In genomic region chr7:19619004-19619801, GRCm38 (mm10) we compare ENCODE assay signal across 8 mouse cellular contexts. TPM values are rescaled to one million over a fixed set of nuclear protein-coding genes. Genes with fewer than 3 reads are reported as not detected.
DNase-seq lines count a peak whose midpoint lies in the region; ATAC-seq and TF ChIP-seq lines count a peak whose summit lies in the region.

No protein-coding gene starts in this region.

- peak; percentile 86 for TF ChIP-seq CTCF in gastrocnemius, adult 2 months (IDR thresholded peaks at IDR 0.05)

- peak overlapping the region; percentile 31 for H3K4me3 ChIP-seq in gastrocnemius, adult 2 months

- no peak overlapping the region; the same call in 1 of the 2 replicates for H3K27ac ChIP-seq in gastrocnemius, adult 2 months

- DNase-seq in adrenal gland, adult (ENCODE audit: inconsistent age in 2 of 2, low spot score in 1 of 2): peak; percentile 72 to 93
- DNase-seq in adrenal gland, adult 8-10 months: no peak
- peak; percentile 47 to 74 for DNase-seq in cerebellum, postnatal 4 days (ENCODE audit: low spot score in 2 of 2)
- DNase-seq in gastrocnemius, adult 2 months: peak; percentile 67
- DNase-seq in left cerebral cortex, postnatal 10 days (ENCODE audit: extremely low spot score in 1 of 2, low spot score in 2 of 2): peak; percentile 67 to 73
- DNase-seq in right cerebral cortex, postnatal 25 days: peak; percentile 57

- ATAC-seq in inflammation-experienced regulatory T-cells, adult 6 months: peak; percentile 82
- peak; percentile 99 for ATAC-seq in megakaryocyte progenitor cell, adult 5-6 weeks (replicated peaks; ENCODE audit: poor library complexity)

- intact Hi-C loops in gastrocnemius, adult 2 months (cut with DNase I): loop anchor here (1.0 to 5.0 kb wide), 3 partner anchors 28 to 116 kb away; partner anchors contain the start of genes Gemin7 and Zfp296
- intact Hi-C loops in left cerebral cortex, postnatal 10 days (cut with DNase I): no loop called here

RNA-seq across cellular contexts. Expression of gene Relb, which starts 10.0 kb away (rescaled TPM):
- 10 to 100 TPM; 31.6 to 50.7 (median 42.6) TPM for total RNA-seq in adrenal gland, adult 8-10 months (2022)
- total RNA-seq in gastrocnemius, adult 2 months (2021): 1 to 10 TPM; 5.1 to 7.9 TPM
- 10 to 100 TPM; 11.2 to 18.9 (median 17.4) TPM for polyA plus RNA-seq in inflammation-experienced regulatory T-cells, adult 6 months (2017; shearing (Covaris generic))
- 1 to 10 TPM; 5.9 to 6.5 TPM for total RNA-seq in left cerebral cortex, postnatal 10 days (2021)
- 0.22 TPM in 1 of 2 replicates, not detected in the other for total RNA-seq in megakaryocyte progenitor cell, adult 5-6 weeks (2015)
- total RNA-seq in megakaryocyte progenitor cell, adult 5-6 weeks (2017): 0.74 and 2.5 TPM in 2 replicates

RNA-seq across cellular contexts. Expression of gene Clasrp, which starts 14.9 kb away (rescaled TPM):
- total RNA-seq in adrenal gland, adult 8-10 months (2022): 10 to 100 TPM; 29.5 to 92.6 (median 50.4) TPM
- total RNA-seq in gastrocnemius, adult 2 months (2021): 10 to 100 TPM; 13.7 to 15.1 TPM
- polyA plus RNA-seq in inflammation-experienced regulatory T-cells, adult 6 months (2017; shearing (Covaris generic)): 10 to 100 TPM in 1 of 3 experiments, 1 to 10 TPM in 2; 8.1 to 10.8 (median 9.8) TPM
- 10 to 100 TPM; 78.0 to 81.5 TPM for total RNA-seq in left cerebral cortex, postnatal 10 days (2021)
- total RNA-seq in megakaryocyte progenitor cell, adult 5-6 weeks (2015): 9.6 and 11.7 TPM in 2 replicates
- total RNA-seq in megakaryocyte progenitor cell, adult 5-6 weeks (2017): 30.2 and 32.6 TPM in 2 replicates

RNA-seq across cellular contexts. Expression of gene Gemin7, which starts 41.8 kb away (rescaled TPM):
- 10 to 100 TPM; 76.9 to 94.1 (median 85.1) TPM for total RNA-seq in adrenal gland, adult 8-10 months (2022)
- total RNA-seq in gastrocnemius, adult 2 months (2021): 10 to 100 TPM; 73.4 to 74.2 TPM
- polyA plus RNA-seq in inflammation-experienced regulatory T-cells, adult 6 months (2017; shearing (Covaris generic)): 100 to 1,000 TPM in 1 of 3 experiments, 10 to 100 TPM in 2; 77.6 to 107 (median 89.0) TPM
- total RNA-seq in left cerebral cortex, postnatal 10 days (2021): 10 to 100 TPM; 51.7 to 55.2 TPM
- 65.5 and 73.4 TPM in 2 replicates for total RNA-seq in megakaryocyte progenitor cell, adult 5-6 weeks (2015)
- 33.5 and 36.9 TPM in 2 replicates for total RNA-seq in megakaryocyte progenitor cell, adult 5-6 weeks (2017)

RNA-seq across cellular contexts. Expression of gene Zfp296, which starts 42.1 kb away (rescaled TPM):
- total RNA-seq in adrenal gland, adult 8-10 months (2022): under 1 TPM; 0.52 to 0.68 (median 0.57) TPM
- under 1 TPM; 0.45 to 0.51 TPM for total RNA-seq in gastrocnemius, adult 2 months (2021)
- 1 to 10 TPM in 2 of 3 experiments, under 1 TPM in 1; 0.87 to 2.3 (median 2.0) TPM for polyA plus RNA-seq in inflammation-experienced regulatory T-cells, adult 6 months (2017; shearing (Covaris generic))
- under 1 TPM; 0.36 to 0.45 TPM for total RNA-seq in left cerebral cortex, postnatal 10 days (2021)
- 5.9 and 6.8 TPM in 2 replicates for total RNA-seq in megakaryocyte progenitor cell, adult 5-6 weeks (2015)
- 2.8 and 4.4 TPM in 2 replicates for total RNA-seq in megakaryocyte progenitor cell, adult 5-6 weeks (2017)

RNA-seq across cellular contexts. Expression of gene Clptm1, which starts 45.6 kb away (rescaled TPM):
- 100 to 1,000 TPM; 164 to 180 (median 179) TPM for total RNA-seq in adrenal gland, adult 8-10 months (2022)
- total RNA-seq in gastrocnemius, adult 2 months (2021): 10 to 100 TPM; 46.6 TPM
- polyA plus RNA-seq in inflammation-experienced regulatory T-cells, adult 6 months (2017; shearing (Covaris generic)): 10 to 100 TPM; 21.4 to 44.1 (median 27.2) TPM
- 100 to 1,000 TPM; 144 to 147 TPM for total RNA-seq in left cerebral cortex, postnatal 10 days (2021)
- 47.3 and 57.1 TPM in 2 replicates for total RNA-seq in megakaryocyte progenitor cell, adult 5-6 weeks (2015)
- total RNA-seq in megakaryocyte progenitor cell, adult 5-6 weeks (2017): 25.7 and 30.0 TPM in 2 replicates
